Mouse (Mus musculus): ENCODE data around the gene Chsy1. TPM values are rescaled to one million over a fixed set of nuclear protein-coding genes. Genes with fewer than 3 reads are reported as not detected.

Chsy1 gene
- polyA plus RNA-seq, 1 experiment from 2014 or later: 21.1 TPM

DNA sequence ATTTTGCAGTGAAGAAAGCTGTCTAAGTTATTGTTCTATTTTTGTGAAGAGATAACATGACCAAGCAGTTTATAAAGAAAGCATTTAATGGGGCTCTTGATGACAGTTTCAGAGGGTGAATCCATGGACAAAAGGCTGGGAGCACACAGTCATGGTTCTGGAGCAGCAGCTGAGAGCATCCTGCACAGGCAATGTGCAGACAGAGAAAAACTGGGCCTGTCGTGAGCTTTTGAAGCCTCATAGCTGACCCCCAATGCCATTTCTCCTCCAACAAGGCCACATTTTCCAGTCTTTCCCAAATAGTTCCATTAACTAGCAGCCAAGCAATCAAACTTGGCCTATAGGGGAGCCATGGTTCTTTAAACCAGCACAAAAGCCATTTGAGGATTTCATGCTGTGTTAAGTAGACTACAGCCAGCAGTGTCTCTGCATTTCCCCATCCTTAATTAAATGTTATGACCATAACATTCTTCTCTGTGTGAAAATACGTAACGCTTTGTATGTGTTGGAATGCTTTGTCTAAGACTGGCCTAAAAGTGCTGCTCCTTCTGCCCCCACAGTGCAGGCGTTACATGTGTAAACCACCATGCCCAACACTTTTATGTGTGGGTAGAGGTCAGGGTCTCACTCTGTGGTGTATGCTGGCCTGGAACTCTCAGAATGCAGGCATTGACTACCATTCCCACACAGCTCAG, 18.8 kb downstream of the Chsy1 start:
- Histone ChIP-seq H3K9me3 (ENCODE audit: control insufficient read depth, low read length) (no peaks in the 10 kb centered on the region), H3K9ac (ENCODE audit: low read length) (no peak overlapping the region), H3K36me3 (ENCODE audit: control insufficient read depth, insufficient read depth, low read length) (peaks cover 8% of the 10 kb centered on the region; the same call in 1 of the 2 replicates), H3K27me3 (ENCODE audit: control insufficient read depth, insufficient read depth, low read length) (no peaks in the 10 kb centered on the region), H3K27ac (ENCODE audit: low read depth, low read length) (no peak overlapping the region), H3K4me1 (ENCODE audit: control insufficient read depth, insufficient read depth, low read length) (peaks cover 8% of the 10 kb centered on the region; the same call in 1 of the 2 replicates), H3K4me3 (ENCODE audit: low read depth, low read length) (no peak overlapping the region), H3K4me2 (ENCODE audit: low read depth) (no peak overlapping the region)
- 51% methylated on average over 4 of the region's 4 CpGs for WGBS
- DNase-seq (ENCODE audit: low spot score): peak; percentile 33
- ATAC-seq (ENCODE audit: insufficient read depth, low FRiP score, low TSS enrichment): peak; percentile 61; the same call in 1 of the 2 replicates

DNA sequence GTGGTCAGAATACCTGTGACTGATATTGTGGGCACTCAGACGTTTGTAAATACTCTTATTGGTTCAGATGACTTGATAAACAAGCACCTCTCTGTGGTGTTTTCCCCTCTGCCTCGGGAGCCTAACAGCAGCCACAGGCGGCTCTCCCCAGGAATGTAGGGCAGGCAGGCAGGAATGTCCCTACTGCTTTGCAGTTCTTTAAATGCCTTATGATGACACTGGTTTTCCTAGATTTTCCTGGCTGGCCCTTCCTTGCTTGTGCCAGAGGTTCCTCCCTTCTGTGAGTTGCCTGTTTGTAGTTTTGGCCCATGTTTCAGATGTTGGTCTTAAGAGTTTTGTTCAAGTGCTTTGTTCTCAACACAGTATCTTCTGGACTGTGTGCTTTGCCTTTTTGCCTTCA, 19.5 kb downstream of the Chsy1 start:
- Histone ChIP-seq H3K27me3 (ENCODE audit: control insufficient read depth, insufficient read depth, low read length) (no peaks in the 10 kb centered on the region), H3K36me3 (ENCODE audit: control insufficient read depth, insufficient read depth, low read length) (peaks cover 8% of the 10 kb centered on the region; the same call in 1 of the 2 replicates), H3K27ac (ENCODE audit: low read depth, low read length) (no peak overlapping the region), H3K9ac (ENCODE audit: low read length) (no peak overlapping the region), H3K9me3 (ENCODE audit: control insufficient read depth, low read length) (no peaks in the 10 kb centered on the region), H3K4me3 (ENCODE audit: low read depth, low read length) (no peak overlapping the region), H3K4me1 (ENCODE audit: control insufficient read depth, insufficient read depth, low read length) (peaks cover 8% of the 10 kb centered on the region; the same call in 1 of the 2 replicates), H3K4me2 (ENCODE audit: low read depth) (no peak overlapping the region)
- WGBS: 55% methylated on average over 3 of the region's 3 CpGs
- DNase-seq (ENCODE audit: low spot score) (no peak), ATAC-seq (ENCODE audit: insufficient read depth, low FRiP score, low TSS enrichment) (no peak)

DNA sequence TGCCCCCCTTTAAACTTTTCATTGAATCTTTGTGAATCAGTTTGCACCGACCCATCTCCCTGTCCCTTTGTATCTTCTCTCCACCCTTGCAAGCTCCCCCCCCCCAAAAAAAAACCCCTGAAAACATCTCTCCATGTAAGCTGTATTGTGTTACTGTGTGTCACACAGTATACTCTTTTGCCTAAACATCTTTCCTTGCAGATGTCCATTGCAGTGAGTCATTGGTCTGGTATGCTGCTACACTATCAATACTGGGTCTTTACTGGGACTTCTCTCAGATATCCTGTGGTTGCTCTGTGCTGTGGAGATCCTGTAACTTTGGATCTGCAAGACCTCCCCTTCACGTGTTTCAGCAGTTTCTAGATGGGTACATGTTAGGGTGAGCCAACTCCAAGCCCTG, 21.0 kb downstream of the Chsy1 start:
- no peak for ATAC-seq (ENCODE audit: insufficient read depth, low FRiP score, low TSS enrichment)
- Histone ChIP-seq H3K9me3 (ENCODE audit: control insufficient read depth, low read length) (no peaks in the 10 kb centered on the region), H3K27ac (ENCODE audit: low read depth, low read length) (no peak overlapping the region), H3K36me3 (ENCODE audit: control insufficient read depth, insufficient read depth, low read length) (peaks cover 8% of the 10 kb centered on the region; the same call in 1 of the 2 replicates), H3K27me3 (ENCODE audit: control insufficient read depth, insufficient read depth, low read length) (no peaks in the 10 kb centered on the region), H3K4me3 (ENCODE audit: low read depth, low read length) (no peak overlapping the region), H3K4me1 (ENCODE audit: control insufficient read depth, insufficient read depth, low read length) (peaks cover 8% of the 10 kb centered on the region; the same call in 1 of the 2 replicates), H3K9ac (ENCODE audit: low read length) (no peak overlapping the region), H3K4me2 (ENCODE audit: low read depth) (no peak overlapping the region)
- 93% methylated on average over 2 of the region's 2 CpGs for WGBS
- no peak for DNase-seq (ENCODE audit: low spot score)

DNA sequence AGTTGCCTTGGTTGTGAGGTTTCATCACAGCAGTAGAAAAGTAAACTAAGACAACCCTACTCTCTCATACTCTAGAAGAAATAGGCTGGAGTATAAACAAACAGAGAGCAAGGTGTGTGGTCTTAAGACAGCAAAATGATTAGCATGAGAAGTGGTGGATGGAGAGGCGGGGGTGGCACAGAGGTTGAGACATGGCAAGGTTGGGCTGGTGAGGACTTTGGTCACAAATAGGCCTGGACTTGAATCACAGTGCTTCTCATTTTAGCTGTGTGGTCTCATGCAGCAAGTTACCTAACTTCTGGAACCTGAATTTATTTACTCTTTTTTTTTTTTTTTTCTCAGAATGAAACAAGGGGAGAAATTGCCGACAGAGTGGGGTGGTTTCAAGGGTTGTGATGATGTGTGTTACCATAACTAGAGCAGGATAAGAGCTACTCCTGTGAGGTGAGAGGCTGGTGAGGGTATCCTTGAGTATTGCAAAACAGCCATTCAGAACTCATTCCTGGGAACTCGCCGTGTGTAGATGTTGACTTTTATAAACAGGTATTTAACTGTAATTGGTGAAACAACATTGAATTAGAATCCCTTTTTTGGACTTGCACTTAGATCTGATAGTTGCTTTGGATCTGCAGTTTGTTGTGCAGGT, 22.6 kb downstream of the Chsy1 start:
- Histone ChIP-seq H3K4me2 (ENCODE audit: low read depth) (no peak overlapping the region), H3K27me3 (ENCODE audit: control insufficient read depth, insufficient read depth, low read length) (no peaks in the 10 kb centered on the region), H3K36me3 (ENCODE audit: control insufficient read depth, insufficient read depth, low read length) (peaks cover 6% of the 10 kb centered on the region; the same call in 1 of the 2 replicates), H3K4me3 (ENCODE audit: low read depth, low read length) (no peak overlapping the region), H3K9me3 (ENCODE audit: control insufficient read depth, low read length) (no peaks in the 10 kb centered on the region), H3K9ac (ENCODE audit: low read length) (no peak overlapping the region), H3K4me1 (ENCODE audit: control insufficient read depth, insufficient read depth, low read length) (peaks cover 8% of the 10 kb centered on the region; the same call in 1 of the 2 replicates), H3K27ac (ENCODE audit: low read depth, low read length) (no peak overlapping the region)
- 93% methylated on average over 4 of the region's 4 CpGs for WGBS
- DNase-seq (ENCODE audit: low spot score) (no peak), ATAC-seq (ENCODE audit: insufficient read depth, low FRiP score, low TSS enrichment) (no peak)

DNA sequence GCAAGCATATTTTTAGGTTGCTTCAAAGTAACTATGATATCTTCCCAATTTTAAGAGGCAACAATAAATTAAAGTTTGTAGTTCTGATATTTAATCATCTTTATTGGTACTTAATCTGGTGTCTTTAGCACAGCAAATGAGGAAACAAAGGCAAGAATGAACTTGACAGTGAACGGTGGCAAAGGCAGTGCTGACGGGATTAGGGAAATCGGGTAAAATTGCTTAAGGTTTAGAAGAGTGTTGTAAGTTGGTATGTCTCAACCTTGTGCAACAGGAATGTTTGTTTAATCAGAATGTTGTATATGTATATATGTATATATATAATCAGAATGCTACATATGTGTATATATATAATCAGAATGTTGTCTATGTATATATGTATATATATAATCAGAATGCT, 24.8 kb downstream of the Chsy1 start:
- Histone ChIP-seq H3K27ac (ENCODE audit: low read depth, low read length) (no peak overlapping the region), H3K4me1 (ENCODE audit: control insufficient read depth, insufficient read depth, low read length) (no peaks in the 10 kb centered on the region), H3K4me2 (ENCODE audit: low read depth) (no peak overlapping the region), H3K4me3 (ENCODE audit: low read depth, low read length) (no peak overlapping the region), H3K9me3 (ENCODE audit: control insufficient read depth, low read length) (no peaks in the 10 kb centered on the region), H3K9ac (ENCODE audit: low read length) (no peak overlapping the region), H3K27me3 (ENCODE audit: control insufficient read depth, insufficient read depth, low read length) (no peaks in the 10 kb centered on the region), H3K36me3 (ENCODE audit: control insufficient read depth, insufficient read depth, low read length) (peaks cover 6% of the 10 kb centered on the region; the same call in 1 of the 2 replicates)
- DNase-seq (ENCODE audit: low spot score) (no peak), ATAC-seq (ENCODE audit: insufficient read depth, low FRiP score, low TSS enrichment) (no peak)
- WGBS: 93% methylated on average over 3 of the region's 3 CpGs

DNA sequence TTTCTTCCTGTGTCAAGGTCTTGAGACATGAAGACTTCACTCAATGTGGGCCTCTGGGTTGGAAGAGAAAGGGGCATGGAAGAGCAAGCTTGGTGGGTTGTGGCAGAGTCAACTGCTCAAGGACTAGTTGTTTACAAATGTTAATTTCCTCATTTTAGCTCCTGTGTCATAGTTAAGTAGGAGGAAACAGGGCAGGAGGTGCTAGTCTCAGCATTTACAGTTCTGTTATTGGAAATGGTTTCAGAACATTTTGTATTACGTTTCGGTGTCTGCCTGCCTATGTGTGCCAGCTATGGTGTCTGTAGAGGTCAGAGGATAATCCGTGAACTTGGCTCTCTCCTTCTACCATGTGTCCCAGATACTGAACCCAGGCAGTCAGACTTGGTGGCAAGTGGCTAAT, 26.3 kb downstream of the Chsy1 start:
- ATAC-seq (ENCODE audit: insufficient read depth, low FRiP score, low TSS enrichment): no peak
- H3K9me3 ChIP-seq (ENCODE audit: control insufficient read depth, low read length): no peaks in the 10 kb centered on the region
- no peak for DNase-seq (ENCODE audit: low spot score)
- 0 out of 2 replicates have a peak overlapping the region, but pooled peaks have one; percentile 4 for H3K27ac ChIP-seq (ENCODE audit: low read depth, low read length)
- H3K4me1 ChIP-seq (ENCODE audit: control insufficient read depth, insufficient read depth, low read length): no peaks in the 10 kb centered on the region
- no peak overlapping the region for H3K4me3 ChIP-seq (ENCODE audit: low read depth, low read length)
- no peaks in the 10 kb centered on the region for H3K27me3 ChIP-seq (ENCODE audit: control insufficient read depth, insufficient read depth, low read length)
- no peak overlapping the region for H3K9ac ChIP-seq (ENCODE audit: low read length)
- H3K36me3 ChIP-seq (ENCODE audit: control insufficient read depth, insufficient read depth, low read length): peaks cover 3% of the 10 kb centered on the region; the same call in 1 of the 2 replicates
- WGBS: 79% methylated on average over 3 of the region's 3 CpGs
- no peak overlapping the region for H3K4me2 ChIP-seq (ENCODE audit: low read depth)

DNA sequence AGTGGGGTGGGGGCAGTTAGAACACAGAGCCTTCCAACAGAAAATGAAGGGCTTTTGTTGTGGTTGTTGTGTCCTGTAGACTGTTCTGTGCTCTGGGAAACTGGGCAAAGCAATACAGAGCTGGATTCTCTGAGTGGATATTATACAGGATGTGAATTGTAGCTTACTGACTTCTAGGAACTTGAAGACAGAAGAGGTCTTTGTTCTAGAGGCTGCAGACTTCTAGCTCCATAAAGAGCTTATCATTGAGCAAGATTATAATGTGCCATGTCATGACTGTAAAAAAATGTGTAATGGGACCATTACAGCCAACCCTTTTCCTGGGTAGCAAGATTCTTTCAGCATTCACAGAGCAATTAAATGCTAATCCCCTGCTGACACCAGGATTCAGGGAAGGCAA, 26.9 kb downstream of the Chsy1 start:
- no peak for ATAC-seq (ENCODE audit: insufficient read depth, low FRiP score, low TSS enrichment)
- Histone ChIP-seq H3K4me1 (ENCODE audit: control insufficient read depth, insufficient read depth, low read length) (no peaks in the 10 kb centered on the region), H3K27ac (ENCODE audit: low read depth, low read length) (0 out of 2 replicates have a peak overlapping the region, but pooled peaks have one; percentile 4), H3K9me3 (ENCODE audit: control insufficient read depth, low read length) (no peaks in the 10 kb centered on the region), H3K36me3 (ENCODE audit: control insufficient read depth, insufficient read depth, low read length) (0 out of 2 replicates have a peak, but pooled peaks cover 2% of the 10 kb centered on the region), H3K4me3 (ENCODE audit: low read depth, low read length) (no peak overlapping the region), H3K9ac (ENCODE audit: low read length) (no peak overlapping the region), H3K4me2 (ENCODE audit: low read depth) (no peak overlapping the region), H3K27me3 (ENCODE audit: control insufficient read depth, insufficient read depth, low read length) (no peaks in the 10 kb centered on the region)
- DNase-seq (ENCODE audit: low spot score): no peak

DNA sequence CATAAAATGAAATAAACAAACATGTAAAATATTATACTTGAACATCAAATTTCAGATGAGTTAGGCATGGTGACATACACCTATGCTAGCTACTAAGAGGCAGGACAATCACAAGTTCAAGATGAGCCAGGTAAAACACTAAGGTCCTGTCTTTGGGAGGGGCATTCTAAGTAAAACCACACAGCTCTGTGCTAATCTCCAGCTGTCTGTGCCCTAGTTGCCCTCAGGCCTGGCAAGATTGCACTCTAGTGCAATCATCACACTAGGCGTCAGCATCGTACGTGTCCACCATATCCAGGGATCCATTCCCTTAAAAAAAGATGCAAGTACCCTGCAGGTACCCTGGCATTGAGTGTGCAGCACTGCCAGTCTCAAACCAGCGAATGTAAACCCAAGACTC, 28.0 kb downstream of the Chsy1 start:
- no peak overlapping the region for H3K27ac ChIP-seq (ENCODE audit: low read depth, low read length)
- WGBS: 93% methylated on average over 4 of the region's 4 CpGs
- H3K27me3 ChIP-seq (ENCODE audit: control insufficient read depth, insufficient read depth, low read length): no peaks in the 10 kb centered on the region
- no peaks in the 10 kb centered on the region for H3K9me3 ChIP-seq (ENCODE audit: control insufficient read depth, low read length)
- DNase-seq (ENCODE audit: low spot score) (no peak), ATAC-seq (ENCODE audit: insufficient read depth, low FRiP score, low TSS enrichment) (no peak)
- no peak overlapping the region for H3K4me2 ChIP-seq (ENCODE audit: low read depth)
- H3K9ac ChIP-seq (ENCODE audit: low read length): no peak overlapping the region
- H3K36me3 ChIP-seq (ENCODE audit: control insufficient read depth, insufficient read depth, low read length): no peaks in the 10 kb centered on the region
- H3K4me3 ChIP-seq (ENCODE audit: low read depth, low read length): no peak overlapping the region
- no peaks in the 10 kb centered on the region for H3K4me1 ChIP-seq (ENCODE audit: control insufficient read depth, insufficient read depth, low read length)

DNA sequence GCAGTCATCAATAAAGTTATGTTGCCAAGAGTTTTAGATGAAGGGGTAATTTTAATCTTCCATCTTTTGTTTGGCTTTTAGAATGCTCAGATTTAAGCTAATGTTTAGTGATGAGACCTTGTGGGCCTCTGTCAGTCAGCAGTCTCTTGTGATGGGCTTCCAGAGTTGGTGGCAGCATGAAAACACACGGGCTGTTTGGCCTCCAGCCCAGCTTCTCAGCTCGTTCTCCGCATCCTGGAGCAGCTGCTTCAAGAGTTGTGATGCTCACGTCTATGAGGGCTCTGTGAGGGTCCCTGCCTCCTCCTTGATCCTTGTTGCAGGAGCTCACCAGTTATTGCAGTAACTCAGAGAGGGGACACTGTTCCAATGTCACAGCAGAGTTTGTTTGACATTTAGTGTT, 29.0 kb downstream of the Chsy1 start:
- no peak overlapping the region for H3K9ac ChIP-seq (ENCODE audit: low read length)
- WGBS: 79% methylated on average over 4 of the region's 4 CpGs
- no peak overlapping the region for H3K4me3 ChIP-seq (ENCODE audit: low read depth, low read length)
- DNase-seq (ENCODE audit: low spot score) (no peak), ATAC-seq (ENCODE audit: insufficient read depth, low FRiP score, low TSS enrichment) (no peak)
- no peaks in the 10 kb centered on the region for H3K9me3 ChIP-seq (ENCODE audit: control insufficient read depth, low read length)
- H3K27me3 ChIP-seq (ENCODE audit: control insufficient read depth, insufficient read depth, low read length): no peaks in the 10 kb centered on the region
- H3K4me2 ChIP-seq (ENCODE audit: low read depth): no peak overlapping the region
- no peaks in the 10 kb centered on the region for H3K36me3 ChIP-seq (ENCODE audit: control insufficient read depth, insufficient read depth, low read length)
- H3K4me1 ChIP-seq (ENCODE audit: control insufficient read depth, insufficient read depth, low read length): no peaks in the 10 kb centered on the region
- H3K27ac ChIP-seq (ENCODE audit: low read depth, low read length): no peak overlapping the region

Data from neural tube, embryonic 11.5 days (tissue).